19 mouse cellular contexts compared by ENCODE assay signal in the genomic region with DNA sequence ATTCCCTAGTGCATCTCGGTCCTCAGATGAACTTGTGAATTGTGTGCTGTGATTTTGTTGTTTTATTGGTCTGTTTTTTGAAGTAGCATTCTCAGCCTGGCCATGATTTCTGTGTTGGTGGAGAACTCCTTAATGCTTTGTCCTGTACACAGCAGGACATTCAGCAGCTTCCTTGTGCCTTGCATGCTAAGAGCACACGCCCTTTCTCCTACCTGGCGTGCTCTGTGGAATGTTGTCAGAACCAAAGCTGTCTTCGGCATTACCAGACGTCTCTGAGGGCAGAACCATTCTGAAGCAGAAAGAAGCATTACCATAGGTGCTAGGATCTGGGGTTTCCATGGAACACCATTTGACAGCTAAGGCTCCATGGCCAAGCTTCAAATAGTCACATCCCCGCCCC.
"Had no signal": no experiment of that assay in that cellular context is flagged by ENCODE, and none has a peak within 500 bp of the region (broad histone marks: within the 10 kb centered on the region; RNA-seq: fewer than 3 reads in every experiment).

No protein-coding gene starts in this region.

- DNase-seq: cerebellum, adult 9-10 months; cerebellum, adult 9-11 months; cerebellum, postnatal 10 days; cerebellum, postnatal 14 days; cerebellum, postnatal 25 days; cerebellum, postnatal 36 days; embryo, embryonic 11 days; forebrain, postnatal 0 days; gastrocnemius, adult 2 months; gastrocnemius, postnatal 10 days; gastrocnemius, postnatal 14 days; gastrocnemius, postnatal 25 days; gastrocnemius, postnatal 36 days; heart, adult 18-20 months; heart, adult 2 months had no signal

- ATAC-seq: forebrain, embryonic 13.5 days; forebrain, embryonic 14.5 days; forebrain, embryonic 15.5 days; forebrain, embryonic 16.5 days; forebrain, postnatal 0 days had no signal
